Mouse (Mus musculus): ENCODE measurements around the gene Pbx2.

Gene Pbx2

DNA sequence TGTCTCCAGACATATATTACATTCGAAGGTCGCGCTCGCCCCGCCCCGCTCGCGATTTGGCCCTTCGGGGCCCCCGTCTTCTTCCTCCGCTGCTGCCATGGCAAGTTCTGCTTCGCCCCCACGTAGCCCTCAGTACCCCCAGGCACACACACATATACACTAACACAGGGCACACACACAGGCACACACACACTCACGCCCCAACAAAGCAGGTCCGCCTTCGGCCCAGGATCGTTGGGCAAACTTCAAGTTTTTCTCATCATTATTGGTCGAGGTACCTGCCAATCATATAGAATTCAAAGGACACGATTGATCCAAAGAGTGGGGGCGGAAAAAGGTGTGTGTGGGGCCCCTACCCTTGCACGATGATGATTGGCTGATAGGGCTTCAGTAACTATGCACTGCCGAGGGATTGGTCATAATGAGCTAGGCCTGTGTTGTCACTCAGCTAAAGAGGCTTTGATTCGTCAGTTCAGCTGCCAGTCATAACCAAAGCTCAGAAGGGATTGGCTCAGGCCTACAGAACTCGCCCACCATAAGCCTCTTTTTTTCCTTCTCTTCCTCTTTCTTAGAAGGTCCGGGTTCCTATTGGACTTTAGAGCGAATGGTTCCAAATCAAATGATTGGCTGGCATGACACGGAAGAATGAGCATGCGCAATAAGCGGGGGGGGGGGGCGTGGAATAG lies 12.5 kb downstream of the Pbx2 start, which contains the start of gene Rnf5:
TSS of gene Rnf5 (minus strand) at position 316 of the 686 bp plus-strand sequence.
- peak; percentile 99 for DNase-seq (ENCODE audit: extremely low spot score)

DNA sequence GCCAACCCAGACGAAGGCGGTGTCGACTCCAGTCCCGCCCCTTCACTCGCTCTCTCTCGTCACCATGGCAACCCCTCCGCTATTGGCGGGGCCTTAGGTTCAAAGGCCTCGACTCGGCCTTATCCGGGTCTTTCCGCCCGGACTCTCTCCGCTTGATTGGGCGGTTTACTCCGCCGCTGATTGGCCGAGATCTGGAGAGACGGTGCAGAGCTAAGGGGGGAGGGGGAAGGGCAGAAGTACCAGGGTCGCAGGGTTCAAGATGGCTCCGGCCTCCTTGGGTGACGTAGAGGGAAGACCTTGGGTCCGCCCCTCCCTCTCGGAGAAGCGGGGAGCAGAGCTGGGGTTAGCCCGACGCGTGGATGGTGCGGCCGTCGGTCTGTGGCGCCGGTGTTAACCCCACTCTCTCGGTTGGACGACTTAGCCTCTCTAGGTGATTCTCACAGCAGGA lies 13.0 kb downstream of the Pbx2 start, which contains the start of gene Agpat1:
TSS of gene Agpat1 (plus strand) at position 202 of the 448 bp plus-strand sequence.
- DNase-seq (ENCODE audit: extremely low spot score) = no peak

DNA sequence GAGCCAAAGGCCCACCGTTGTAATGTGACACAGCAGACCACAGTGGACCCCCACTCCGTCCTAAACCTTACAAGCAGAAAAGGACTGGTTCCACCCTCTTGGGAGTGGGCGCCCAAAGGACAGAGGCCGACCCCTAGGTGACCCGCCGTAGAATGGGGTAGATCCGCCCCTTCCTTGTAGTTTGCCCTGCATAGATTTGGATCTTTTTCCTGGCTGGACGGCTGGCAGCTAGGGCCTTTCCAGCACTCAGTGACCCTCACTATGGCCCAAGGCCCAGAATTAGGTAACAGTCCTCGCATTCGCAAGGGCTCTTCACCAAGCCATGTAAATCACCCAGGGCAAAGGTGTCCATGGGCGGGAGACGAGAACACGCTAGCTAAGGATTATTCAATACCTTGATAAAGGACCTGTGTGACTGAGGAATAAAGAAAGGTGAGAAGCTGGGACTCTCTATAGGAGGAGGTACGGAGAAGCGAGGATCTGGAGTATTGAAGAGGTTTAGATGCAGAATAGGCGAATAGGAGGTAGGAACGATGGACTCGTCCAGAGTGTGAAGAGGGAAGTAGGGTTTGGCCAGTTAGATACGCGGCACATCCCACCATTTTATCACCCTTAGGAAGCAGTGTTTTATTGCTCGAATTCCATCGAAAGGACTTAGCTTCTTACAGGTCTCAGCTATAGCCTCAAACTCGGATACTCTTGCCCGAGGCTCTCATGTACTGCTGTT lies 13.6 kb downstream of the Pbx2 start:
- DNase-seq (ENCODE audit: extremely low spot score) = no peak

DNA sequence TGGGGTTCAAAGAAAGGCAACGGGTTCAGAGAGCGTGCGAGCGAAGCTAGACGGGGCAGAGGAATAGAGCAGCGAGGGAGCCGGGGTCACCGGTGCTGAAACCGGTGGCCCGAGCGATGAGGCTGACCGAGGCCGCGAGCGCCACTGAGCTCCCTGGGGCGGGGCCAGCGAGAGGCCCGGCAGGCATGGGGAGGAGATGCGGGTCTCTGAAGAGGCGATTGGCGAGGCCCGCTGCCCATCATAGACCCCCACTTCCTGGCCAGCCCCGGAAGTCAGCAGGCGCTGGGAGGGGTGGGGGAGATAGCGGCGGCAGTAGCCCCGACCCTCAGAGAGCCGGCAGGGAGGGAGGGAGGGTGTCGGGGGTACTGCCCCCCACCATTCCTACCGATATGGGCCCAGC lies 14.5 kb downstream of the Pbx2 start:
- peak; percentile 94 for DNase-seq (ENCODE audit: extremely low spot score)

DNA sequence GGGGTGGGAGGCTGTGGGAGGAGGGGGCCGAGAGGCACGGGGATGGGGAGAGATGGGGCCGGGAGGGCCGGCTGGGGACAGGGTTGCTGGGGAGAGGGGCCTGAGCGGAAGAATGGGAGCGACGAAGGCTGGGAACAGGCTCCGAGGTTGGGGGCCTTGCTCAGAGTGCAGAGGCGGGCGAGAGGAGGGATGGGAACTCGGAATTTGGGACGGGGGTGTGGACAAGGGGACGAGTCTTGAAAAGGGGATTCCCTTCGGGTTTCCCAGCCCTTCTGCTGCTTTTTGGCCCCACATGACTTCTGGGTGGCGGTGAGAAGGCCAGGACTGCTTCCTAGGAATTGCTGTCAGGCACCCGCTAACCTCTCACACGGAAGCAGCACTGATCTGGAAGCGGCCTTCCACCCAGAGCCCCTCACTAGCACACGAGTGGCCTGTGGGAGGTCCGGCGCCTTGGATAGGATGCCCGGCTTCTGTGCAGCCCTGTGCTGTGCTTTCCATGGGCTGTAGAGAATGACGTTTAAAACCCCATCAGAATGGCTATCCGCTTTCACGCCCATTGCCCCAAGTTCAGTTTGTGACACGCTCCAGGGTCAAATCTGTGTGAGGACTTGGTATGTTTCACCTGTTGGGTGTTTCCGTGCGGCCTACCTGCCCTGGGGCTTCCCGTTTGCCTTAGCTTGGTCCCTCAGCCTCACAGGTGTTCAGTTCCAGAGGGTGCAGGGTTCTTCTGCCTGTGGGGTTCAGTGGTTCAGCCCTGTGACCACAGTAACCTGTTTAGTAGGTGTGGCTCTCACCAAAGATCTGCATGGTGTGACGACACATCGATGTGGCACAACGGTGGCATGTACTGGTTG lies 15.3 kb downstream of the Pbx2 start:
- no peak for DNase-seq (ENCODE audit: extremely low spot score)

DNA sequence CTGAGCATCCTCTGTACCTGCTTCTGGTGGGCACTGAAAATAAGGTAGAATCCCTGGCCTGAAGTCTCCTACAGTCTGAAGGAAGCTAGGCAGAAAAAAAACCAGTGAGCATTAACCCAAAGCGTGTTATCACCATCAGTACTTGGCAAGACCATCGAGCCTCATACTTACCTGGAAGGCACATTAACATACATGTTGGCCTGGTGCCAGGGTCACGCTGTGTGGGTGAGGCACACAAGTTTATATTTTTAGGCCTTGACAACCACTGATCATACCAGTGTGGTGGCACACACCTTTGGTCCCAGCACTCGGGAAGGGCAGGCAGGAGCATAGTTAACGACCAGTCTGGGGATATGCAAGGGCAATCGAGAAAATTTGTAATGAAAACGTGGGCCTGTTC lies 16.9 kb downstream of the Pbx2 start:
- DNase-seq (ENCODE audit: extremely low spot score) = no peak

DNA sequence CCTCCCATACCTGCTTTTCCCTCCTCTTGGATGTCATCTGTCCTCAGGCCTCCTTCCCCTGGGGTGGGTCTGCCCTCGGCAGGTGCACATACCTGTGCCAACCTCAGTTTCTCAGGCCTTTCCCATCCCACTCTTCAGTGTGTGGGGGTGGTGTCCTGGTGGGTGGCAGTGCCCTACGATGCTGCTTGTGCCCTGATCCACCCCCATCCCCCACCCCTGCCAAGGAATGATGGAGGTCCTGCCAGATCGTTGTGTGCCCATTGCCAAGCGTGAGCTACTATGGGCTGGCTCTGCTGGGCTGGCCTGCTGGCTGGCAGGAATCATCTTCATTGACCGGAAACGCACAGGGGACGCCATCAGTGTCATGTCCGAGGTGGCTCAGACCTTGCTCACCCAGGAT lies 20.0 kb downstream of the Pbx2 start:
- DNase-seq (ENCODE audit: extremely low spot score) = no peak

DNA sequence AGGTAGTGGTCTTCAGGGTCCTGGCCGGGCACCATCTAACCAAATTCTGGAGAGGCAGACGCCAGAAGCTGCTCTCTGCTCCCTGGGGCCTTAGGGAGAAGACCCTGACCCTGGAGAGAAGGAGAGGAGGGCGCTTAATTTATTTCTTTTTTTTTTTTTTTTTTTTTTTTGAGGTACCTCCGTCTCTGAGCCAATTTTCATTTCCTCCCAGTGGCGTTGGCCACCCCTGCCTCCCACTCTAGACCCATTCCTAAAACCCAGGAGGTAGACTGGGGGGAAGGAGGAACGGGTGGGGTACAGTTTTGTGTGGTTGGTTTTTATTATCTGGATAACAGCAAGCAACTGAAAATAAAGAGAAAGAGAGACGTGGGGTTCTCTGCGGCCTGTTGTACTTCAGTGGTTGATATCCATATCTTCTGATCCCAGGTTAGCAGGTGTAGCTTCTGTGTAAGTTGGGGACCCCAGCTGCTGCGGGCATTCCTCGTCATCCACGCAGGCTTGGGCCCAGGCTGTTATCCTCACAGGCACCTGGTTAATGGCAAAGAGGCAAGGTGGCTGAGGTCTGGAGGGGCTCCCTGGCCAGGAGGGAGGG lies 22.1 kb downstream of the Pbx2 start:
- DNase-seq (ENCODE audit: extremely low spot score) = no peak

DNA sequence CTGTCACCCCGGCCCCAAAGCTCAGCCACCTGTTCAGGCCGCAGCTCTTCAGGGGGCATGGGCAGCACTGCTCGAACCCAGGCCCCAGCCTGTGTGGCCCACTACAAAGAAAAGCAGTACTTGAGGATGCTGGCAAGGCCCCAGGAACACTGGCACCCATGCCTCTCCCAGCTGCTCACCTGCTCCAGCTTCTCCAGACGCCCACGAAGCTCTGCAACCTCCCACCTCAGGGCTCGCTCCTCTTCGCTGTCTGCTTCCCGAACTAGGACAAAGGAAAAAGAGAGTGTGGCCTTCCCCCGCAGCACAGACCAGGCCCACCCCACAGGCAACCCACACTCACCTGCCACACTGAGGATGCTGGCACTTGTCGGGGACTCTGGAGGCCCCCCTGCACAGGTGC lies 22.8 kb downstream of the Pbx2 start:
- no peak for DNase-seq (ENCODE audit: extremely low spot score)

DNA sequence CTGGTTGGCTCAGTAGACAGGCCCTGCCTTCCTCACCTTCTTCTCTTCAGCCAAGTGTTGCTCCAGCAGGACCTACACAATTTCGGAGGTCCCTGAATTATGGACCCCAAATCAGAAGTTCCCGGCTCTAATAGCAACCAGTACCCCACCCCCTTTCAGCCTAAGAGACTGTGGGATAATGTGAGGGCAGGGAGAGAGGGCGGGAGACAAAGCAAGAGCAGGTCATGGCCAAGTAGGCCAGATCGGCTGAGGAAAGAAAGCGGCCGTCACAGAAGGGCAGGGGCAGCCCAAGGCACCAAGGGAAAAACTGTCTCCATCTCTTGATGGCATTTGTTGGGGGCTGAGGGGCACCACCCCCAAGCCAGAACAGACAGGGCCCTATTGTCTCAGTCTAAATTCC lies 24.8 kb downstream of the Pbx2 start, which contains the start of gene Egfl8:
TSS of gene Egfl8 (minus strand) at position 101 of the 400 bp plus-strand sequence.
- no peak for DNase-seq (ENCODE audit: extremely low spot score)

DNA sequence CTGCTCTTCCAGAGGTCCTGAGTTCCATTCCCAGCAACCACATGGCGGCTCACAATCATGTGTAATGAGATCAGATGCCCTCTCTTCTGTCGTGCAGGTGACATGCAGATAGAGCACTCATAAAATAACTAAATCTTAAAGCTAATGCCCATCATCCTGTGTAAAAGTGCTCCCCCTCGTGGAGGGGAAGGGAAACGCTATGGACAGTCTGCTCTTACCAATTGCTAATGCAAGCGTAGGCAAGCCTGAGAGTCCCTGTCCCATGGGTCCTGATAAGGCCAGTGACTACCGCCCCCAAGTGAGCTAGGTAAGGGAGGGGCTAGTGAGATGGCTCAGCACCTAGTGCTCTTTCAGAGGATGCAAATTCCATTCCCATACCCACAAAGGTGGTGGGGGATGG lies 27.9 kb downstream of the Pbx2 start:
- DNase-seq (ENCODE audit: extremely low spot score) = peak; percentile 63

DNA sequence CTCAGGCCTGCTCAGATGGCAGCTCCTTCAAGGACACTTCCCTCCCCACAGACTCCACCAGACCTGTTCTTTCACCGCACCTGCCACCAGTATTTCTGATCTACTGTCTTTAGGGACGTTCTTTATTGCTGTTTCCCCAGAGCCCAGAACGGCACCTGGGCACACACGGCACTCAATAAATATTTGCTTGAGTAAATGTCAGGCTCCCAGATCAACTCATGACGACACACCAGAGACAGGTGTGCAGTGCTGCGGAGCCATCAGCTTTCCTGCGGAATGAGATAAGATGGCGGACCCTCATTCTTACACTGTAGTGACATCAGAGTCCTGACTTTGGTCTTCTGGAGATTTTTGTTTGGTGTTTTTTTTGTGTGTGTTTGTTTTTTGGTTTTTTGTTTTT lies 29.9 kb downstream of the Pbx2 start:
- no peak for DNase-seq (ENCODE audit: extremely low spot score)

DNA sequence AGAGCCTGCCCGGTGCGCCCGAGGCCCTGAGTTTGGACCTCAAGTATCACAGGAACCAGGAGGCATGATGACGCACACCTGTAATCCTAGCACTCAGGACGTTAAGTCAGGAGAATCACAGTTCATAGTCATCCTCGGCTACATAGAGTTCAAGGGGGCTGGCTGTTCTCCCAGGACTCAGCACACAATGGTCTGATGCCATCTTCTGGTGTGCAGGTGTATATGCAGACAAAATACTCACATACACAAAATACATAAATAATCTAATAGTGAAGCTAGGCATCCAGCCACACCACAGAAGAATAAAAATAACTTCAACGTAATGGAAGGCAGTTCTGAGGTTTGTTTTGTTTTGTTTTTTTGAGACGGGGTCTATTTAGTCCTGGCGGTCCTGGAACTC lies 32.1 kb downstream of the Pbx2 start:
- no peak for DNase-seq (ENCODE audit: extremely low spot score)

DNA sequence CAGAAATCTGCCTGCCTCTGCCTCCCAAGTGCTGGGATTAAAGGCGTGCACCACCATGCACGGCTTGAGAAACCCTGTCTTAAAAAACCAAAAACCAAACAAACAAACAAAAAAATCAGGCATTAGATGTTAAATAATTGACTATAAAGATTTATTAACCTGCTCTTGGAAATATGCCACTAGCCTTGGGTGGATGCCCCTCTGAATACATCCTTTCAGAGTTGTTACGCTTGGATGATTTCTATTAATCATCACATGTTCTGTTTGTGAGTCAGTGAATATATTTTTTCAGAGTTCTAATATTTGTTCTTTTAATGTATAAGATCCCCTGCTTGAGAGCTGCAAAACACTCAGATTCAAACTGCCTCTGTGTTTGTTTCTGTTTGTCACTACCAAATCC lies 33.9 kb downstream of the Pbx2 start:
- DNase-seq (ENCODE audit: extremely low spot score) = no peak

DNA sequence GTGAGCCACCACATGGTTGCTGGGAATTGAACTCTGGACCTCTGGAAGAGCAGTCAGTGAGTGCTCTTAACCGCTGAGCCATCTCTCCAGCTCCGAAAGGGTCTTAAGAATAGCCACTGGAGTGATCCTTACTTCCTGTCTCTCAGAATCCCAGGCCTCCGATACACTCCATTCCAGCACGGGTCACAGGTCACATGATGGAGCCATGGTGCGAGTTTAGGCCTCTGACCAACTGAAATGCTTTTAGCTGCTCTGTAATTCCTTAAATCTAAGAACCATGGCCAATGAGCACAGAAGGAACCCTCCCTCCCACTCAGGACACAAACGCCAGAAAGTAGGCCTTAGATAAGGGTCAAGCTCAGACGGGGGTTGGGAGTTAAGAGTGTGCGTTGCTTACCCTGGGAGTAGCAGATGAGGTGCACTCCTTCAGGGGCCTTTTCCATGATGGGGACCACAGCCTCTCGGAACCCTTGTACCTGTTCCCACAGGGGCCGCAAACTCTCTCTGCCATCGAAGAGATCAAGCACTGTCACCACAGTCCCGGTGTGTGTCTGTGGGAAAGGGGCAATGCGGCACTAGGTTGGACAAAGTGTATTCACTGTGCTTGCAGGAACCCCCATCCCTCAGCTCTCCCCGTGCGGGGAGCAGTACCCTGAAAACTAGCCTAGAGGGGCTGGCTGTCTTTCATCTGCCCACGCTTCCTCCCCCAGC lies 35.2 kb downstream of the Pbx2 start:
- no peak for DNase-seq (ENCODE audit: extremely low spot score)

DNA sequence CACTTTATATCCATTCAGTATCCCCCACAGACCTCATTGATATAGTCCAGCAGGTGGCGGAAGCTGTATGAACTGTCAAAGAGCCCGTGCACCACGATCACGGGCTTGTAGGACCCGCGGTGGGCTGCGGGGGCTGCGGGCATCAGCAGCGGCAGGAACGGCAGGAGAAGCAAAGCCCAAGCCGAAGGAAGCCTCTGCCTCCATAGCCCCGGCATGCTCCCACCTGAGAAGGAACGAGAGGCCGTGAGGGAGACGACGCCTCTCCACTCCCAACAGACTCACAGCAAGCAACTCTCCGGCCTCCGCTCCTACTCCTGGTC lies 35.7 kb downstream of the Pbx2 start:
- DNase-seq (ENCODE audit: extremely low spot score) = peak; percentile 51

DNA sequence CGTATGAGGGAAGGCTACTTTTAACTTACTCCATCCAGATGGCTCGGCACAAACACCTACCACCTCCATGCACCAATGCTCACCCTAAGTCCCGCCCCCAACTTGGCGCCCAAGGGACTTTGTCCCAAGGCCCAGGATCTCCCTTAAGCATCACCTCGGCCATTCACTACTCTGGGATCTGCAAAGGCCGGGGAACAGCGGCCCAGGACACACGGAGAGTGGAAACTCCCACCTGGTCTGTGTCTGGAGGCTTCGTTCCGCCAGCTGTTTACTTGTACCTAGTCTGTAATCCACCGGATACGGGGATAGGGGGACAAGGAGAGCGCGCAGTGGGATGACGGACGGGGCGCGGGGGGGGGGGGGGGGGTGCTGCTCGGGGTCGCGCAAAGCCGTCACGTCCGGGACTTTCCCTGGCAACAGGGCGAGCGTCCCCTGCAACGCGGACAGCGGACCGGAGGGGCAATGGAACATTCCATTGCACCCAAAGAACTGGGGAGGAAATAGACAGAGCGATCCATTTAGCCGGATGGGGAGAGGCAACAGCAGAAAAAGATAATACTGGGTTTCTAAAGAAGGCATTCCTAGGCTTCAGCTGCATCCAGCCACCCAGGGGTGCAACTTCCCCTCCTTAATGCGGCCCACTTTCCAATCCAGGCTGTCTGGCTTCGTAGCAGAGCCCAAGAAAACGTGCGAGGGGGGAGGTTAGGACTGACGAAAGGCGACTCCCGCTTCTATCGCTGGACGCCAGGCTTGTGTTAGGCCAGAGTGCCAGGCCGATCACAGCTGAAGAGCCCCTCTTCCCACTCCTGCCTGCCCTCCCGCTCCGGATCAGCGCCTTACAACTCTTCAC lies 36.3 kb downstream of the Pbx2 start:
- DNase-seq (ENCODE audit: extremely low spot score) = peak; percentile 92

DNA sequence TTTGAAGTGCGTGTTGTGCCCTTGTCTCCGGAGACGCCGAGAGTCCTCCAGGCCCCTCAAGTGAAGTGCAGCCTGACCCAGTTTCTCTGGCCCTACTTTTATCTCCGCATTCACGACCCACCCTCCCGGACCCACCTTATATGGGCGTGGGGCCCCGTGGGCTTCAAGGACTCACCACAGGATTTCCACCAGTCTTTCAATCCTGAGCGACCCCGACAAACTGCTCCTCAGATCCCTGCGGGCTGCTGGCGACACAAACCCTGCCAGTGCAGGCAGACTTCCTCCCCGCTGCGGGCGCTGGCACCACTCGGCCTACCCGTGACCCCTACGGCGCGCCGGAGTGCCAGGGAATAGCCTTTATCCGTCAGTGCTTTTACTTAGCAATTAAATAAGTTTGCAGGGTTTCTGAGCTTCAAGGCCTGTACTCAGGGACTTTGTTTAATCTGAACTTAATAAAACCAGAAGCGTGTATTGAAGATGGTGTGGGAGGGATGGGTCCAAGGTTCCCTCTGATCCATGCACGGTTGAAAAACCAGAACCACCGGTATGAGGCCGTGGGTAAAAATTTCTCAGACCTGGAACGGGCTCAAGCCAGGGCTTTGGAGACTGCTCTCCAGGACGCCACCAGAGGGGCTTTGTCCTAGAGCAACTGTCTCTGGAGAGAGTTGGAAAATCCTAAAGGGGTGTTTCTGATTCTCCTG lies 37.0 kb downstream of the Pbx2 start, which contains the start of gene Ppt2:
TSS of gene Ppt2 (minus strand) at position 568 of the 701 bp plus-strand sequence.
- DNase-seq (ENCODE audit: extremely low spot score) = no peak

DNA sequence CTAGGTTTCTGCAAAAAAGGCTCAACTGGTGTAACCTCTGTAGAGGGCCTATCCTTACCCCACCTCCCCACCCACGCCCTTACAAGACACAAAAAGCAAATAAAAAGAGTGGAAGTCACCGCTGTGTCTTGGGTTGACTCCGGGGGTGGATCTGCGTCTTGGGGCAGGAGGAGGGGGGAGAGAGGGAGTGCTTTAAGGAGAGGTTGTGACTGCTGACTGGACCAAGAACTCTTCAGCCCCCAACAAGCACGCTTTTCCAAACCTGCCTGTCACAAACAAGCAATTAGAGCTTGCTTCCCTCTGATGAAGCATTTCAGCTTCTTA lies 37.5 kb downstream of the Pbx2 start:
- no peak for DNase-seq (ENCODE audit: extremely low spot score)

DNA sequence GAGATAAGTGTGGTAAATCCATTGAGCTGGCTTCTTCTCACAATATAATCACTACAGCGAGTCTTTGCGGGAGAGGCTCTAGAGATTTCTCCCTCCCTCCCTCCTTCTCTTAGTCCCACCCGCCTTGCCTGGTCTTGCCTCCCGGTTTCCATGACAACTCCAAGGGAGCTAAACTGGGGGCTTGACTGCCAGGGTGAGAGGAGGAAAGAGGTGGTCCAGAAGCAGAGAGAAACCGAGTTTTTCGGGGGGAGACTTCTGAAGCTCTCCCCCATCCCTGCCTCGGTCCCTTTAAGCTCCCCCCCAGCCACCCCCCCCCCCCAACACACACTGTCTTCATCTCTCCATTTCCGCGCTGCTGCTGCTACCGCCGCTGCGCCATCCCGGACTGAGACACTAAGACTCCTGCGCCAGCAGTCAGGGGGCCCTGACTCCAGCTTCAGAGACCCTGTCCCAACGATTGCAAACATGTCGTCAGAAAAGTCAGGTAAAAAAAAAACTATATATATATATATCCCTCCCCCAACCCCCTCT lies 38.2 kb downstream of the Pbx2 start, which contains the start of gene Prrt1:
TSS of gene Prrt1 (plus strand) at position 313 of the 531 bp plus-strand sequence.
- DNase-seq (ENCODE audit: extremely low spot score) = peak; percentile 41
